Mouse (Mus musculus) hematopoietic stem cell, adult 5-6 weeks (primary cell): ENCODE data around the gene Aagab. TPM values are rescaled to one million over a fixed set of nuclear protein-coding genes. Genes with fewer than 3 reads are reported as not detected.

Experiments
- ATAC-seq, 2 experiments: fragments of 125-278 bp in 1 of 2; replicated peaks in 1 of 2; 2 replicates each; pipeline ENCODE4 v1.8.0; 2016 to 2017; ENCODE audit warnings: inconsistent platforms in 2 of 2, mild to moderate bottlenecking in 2 of 2, moderate number of reproducible peaks in 2 of 2, low read depth in 1 of 2, moderate TSS enrichment in 1 of 2; ENCODE audit not compliant: low FRiP score in 2 of 2, poor library complexity in 2 of 2, severe bottlenecking in 2 of 2, insufficient read depth in 1 of 2, low TSS enrichment in 1 of 2
- total RNA-seq: library from RNA; stranded (forward); fragments of 172-1452, 232-1000 nt; gene quantifications from 2 replicates; pipeline ENCODE4 v1.2.3, GENCODE M21; 2017

Gene Aagab
- total RNA-seq = 27.4 and 42.5 TPM in 2 replicates

- peak; percentile 92 to 94 for ATAC-seq
Observed at GRCm38 (mm10) chr9:63602043-63602939, at the start of gene Aagab, which contains the start of gene Iqch. Gene Aagab, plus strand, starts transcription at chr9:63602660. Gene Iqch, minus strand, starts transcription at chr9:63602493.

GRCm38 (mm10) chr9:63553628-63554027, 48.8 kb upstream of the Aagab start:
- ATAC-seq = no peak

- ATAC-seq = peak; percentile 56 to 67; a peak in 3 of 4 replicates
Observed at GRCm38 (mm10) chr9:63555460-63555990, 46.9 kb upstream of the Aagab start.

GRCm38 (mm10) chr9:63556316-63556715, 46.1 kb upstream of the Aagab start:
- no peak for ATAC-seq

GRCm38 (mm10) chr9:63556933-63557332, 45.5 kb upstream of the Aagab start:
- ATAC-seq = no peak

GRCm38 (mm10) chr9:63561931-63562330, 40.5 kb upstream of the Aagab start:
- ATAC-seq = no peak

- ATAC-seq = no peak
Observed at GRCm38 (mm10) chr9:63563436-63563835, 39.0 kb upstream of the Aagab start.

- ATAC-seq = 0 out of 4 replicates have a peak, but pooled peaks of 1 of the 2 experiments have one; percentile 22
Observed at GRCm38 (mm10) chr9:63568314-63568713, 34.1 kb upstream of the Aagab start.

- ATAC-seq = no peak
Observed at GRCm38 (mm10) chr9:63568808-63569207, 33.7 kb upstream of the Aagab start.

GRCm38 (mm10) chr9:63571895-63572294, 30.6 kb upstream of the Aagab start:
- peak; percentile 64 to 69; a peak in 3 of 4 replicates for ATAC-seq

GRCm38 (mm10) chr9:63572874-63573273, 29.6 kb upstream of the Aagab start:
- no peak for ATAC-seq

- ATAC-seq = no peak
Observed at GRCm38 (mm10) chr9:63577469-63577868, 25.0 kb upstream of the Aagab start.

- ATAC-seq = no peak
Observed at GRCm38 (mm10) chr9:63579644-63580043, 22.8 kb upstream of the Aagab start.

GRCm38 (mm10) chr9:63580046-63580445, 22.4 kb upstream of the Aagab start:
- no peak for ATAC-seq

- ATAC-seq = no peak
Observed at GRCm38 (mm10) chr9:63581778-63582177, 20.7 kb upstream of the Aagab start.

- ATAC-seq = no peak
Observed at GRCm38 (mm10) chr9:63585251-63585650, 17.2 kb upstream of the Aagab start.

GRCm38 (mm10) chr9:63589209-63589608, 13.3 kb upstream of the Aagab start:
- no peak for ATAC-seq

- ATAC-seq = no peak
Observed at GRCm38 (mm10) chr9:63590592-63590991, 11.9 kb upstream of the Aagab start.
